Mouse (Mus musculus): ENCODE measurements around the gene Slc22a18. TPM values are rescaled to one million over a fixed set of nuclear protein-coding genes. Genes with fewer than 3 reads are reported as not detected.

Gene Slc22a18
- total and polyA plus RNA-seq, 3 experiments = 5.8 to 19.8 TPM; not detected in 1

- Histone ChIP-seq H3K4me1 (ENCODE audit: control insufficient read depth in 1 of 2, insufficient read depth in 2 of 2, low read length in 2 of 2) (peaks cover 0 to 12% of the 10 kb centered on the region in 2 experiments; a peak in 2 of 4 replicates), H3K4me3 (ENCODE audit: control insufficient read depth in 1 of 2, insufficient read depth in 1 of 2, low read depth in 2 of 2, low read length in 2 of 2) (no peak overlapping the region), H3K27me3 (ENCODE audit: control insufficient read depth in 1 of 2, insufficient read depth in 2 of 2, low read length in 2 of 2) (no peaks in the 10 kb centered on the region), H3K36me3 (ENCODE audit: control insufficient read depth in 1 of 2, insufficient read depth in 2 of 2, low read length in 2 of 2) (peaks cover 0 to 13% of the 10 kb centered on the region in 2 experiments; a peak in 2 of 4 replicates), H3K9me3 (replicated peaks; ENCODE audit: insufficient read depth, low read length) (no peaks in the 10 kb centered on the region), H3K79me2 (ENCODE audit: control insufficient read depth, insufficient read depth, low read length, poor library complexity) (peaks cover 3% of the 10 kb centered on the region; the same call in 1 of the 2 replicates), H3K27ac (ENCODE audit: control insufficient read depth, low read depth, low read length) (no peak overlapping the region), H3K9ac (ENCODE audit: control insufficient read depth, low read depth, low read length, poor library complexity, severe bottlenecking) (no peak overlapping the region)
- TF ChIP-seq MEF2A (IDR thresholded peaks at IDR 0.05; ENCODE audit: extremely low read depth, insufficient replicate concordance, low read depth, low read length, poor library complexity, severe bottlenecking) = no peak
- no peak for TF ChIP-seq MAX (IDR thresholded peaks at IDR 0.05; ENCODE audit: low read length)
- TF ChIP-seq ETS1 (IDR thresholded peaks at IDR 0.05; ENCODE audit: low read depth, low read length) = no peak
- TF ChIP-seq HCFC1 (IDR thresholded peaks at IDR 0.05; ENCODE audit: low read depth, low read length) = no peak
- no peak for TF ChIP-seq ELF1 (IDR thresholded peaks at IDR 0.05; ENCODE audit: low read depth, low read length)
- TF ChIP-seq MYB (IDR thresholded peaks at IDR 0.05; ENCODE audit: low read depth, low read length) = no peak
- no peak for TF ChIP-seq POLR2AphosphoS2 (IDR thresholded peaks at IDR 0.05; ENCODE audit: low read length)
- no peak for TF ChIP-seq MAFK (IDR thresholded peaks at IDR 0.05; ENCODE audit: borderline replicate concordance, low read depth, low read length)
- TF ChIP-seq NRF1 (IDR thresholded peaks at IDR 0.05; ENCODE audit: insufficient read depth, low read depth, low read length, poor library complexity, severe bottlenecking) = no peak
- no peak for TF ChIP-seq NELFE (IDR thresholded peaks at IDR 0.05; ENCODE audit: low read depth, low read length)
- no peak for TF ChIP-seq GATA1 (IDR thresholded peaks at IDR 0.05; ENCODE audit: low read depth, low read length)
- TF ChIP-seq TBP (IDR thresholded peaks at IDR 0.05; ENCODE audit: low read depth, low read length) = no peak
- TF ChIP-seq JUND (IDR thresholded peaks at IDR 0.05; ENCODE audit: low read depth, low read length) = no peak
- no peak for TF ChIP-seq TAL1 (IDR thresholded peaks at IDR 0.05; ENCODE audit: low read length)
- no peak for TF ChIP-seq RAD21 (IDR thresholded peaks at IDR 0.05; ENCODE audit: low read depth, low read length)
- no peak for DNase-seq (ENCODE audit: low read depth, low spot score)
Observed at GRCm38 (mm10) chr7:143460217-143460834, 13.2 kb upstream of the Slc22a18 start.

- Histone ChIP-seq H3K27me3 (ENCODE audit: control insufficient read depth in 1 of 2, insufficient read depth in 2 of 2, low read length in 2 of 2) (no peaks in the 10 kb centered on the region), H3K79me2 (ENCODE audit: control insufficient read depth, insufficient read depth, low read length, poor library complexity) (peaks cover 7% of the 10 kb centered on the region; the same call in 1 of the 2 replicates), H3K9ac (ENCODE audit: control insufficient read depth, low read depth, low read length, poor library complexity, severe bottlenecking) (peak within 1 kb of the TSS; percentile 49), H3K4me3 (ENCODE audit: control insufficient read depth in 1 of 2, insufficient read depth in 1 of 2, low read depth in 2 of 2, low read length in 2 of 2) (peak within 1 kb of the TSS; percentile 19 to 38; a peak in 3 of 4 replicates), H3K27ac (ENCODE audit: control insufficient read depth, low read depth, low read length) (no peak within 1 kb of the TSS), H3K4me1 (ENCODE audit: control insufficient read depth in 1 of 2, insufficient read depth in 2 of 2, low read length in 2 of 2) (peaks cover 0 to 18% of the 10 kb centered on the region in 2 experiments; a peak in 2 of 4 replicates), H3K36me3 (ENCODE audit: control insufficient read depth in 1 of 2, insufficient read depth in 2 of 2, low read length in 2 of 2) (peaks cover 0 to 16% of the 10 kb centered on the region in 2 experiments; a peak in 2 of 4 replicates), H3K9me3 (replicated peaks; ENCODE audit: insufficient read depth, low read length) (no peaks in the 10 kb centered on the region)
- peak; percentile 41; the same call in 1 of the 2 replicates for TF ChIP-seq MAZ (IDR thresholded peaks at IDR 0.05; ENCODE audit: low read depth, low read length)
- peak; percentile 32; the same call in 1 of the 2 replicates for TF ChIP-seq NRF1 (IDR thresholded peaks at IDR 0.05; ENCODE audit: insufficient read depth, low read depth, low read length, poor library complexity, severe bottlenecking)
- no peak for TF ChIP-seq KAT2A (conservative IDR thresholded peaks at IDR 0.05; ENCODE audit: low read depth, low read length)
- TF ChIP-seq SIN3A (IDR thresholded peaks at IDR 0.05; ENCODE audit: low read length) = no peak
- TF ChIP-seq TBP (IDR thresholded peaks at IDR 0.05; ENCODE audit: low read depth, low read length) = peak; percentile 58; the same call in 1 of the 2 replicates
- TF ChIP-seq POLR2A (IDR thresholded peaks at IDR 0.05; ENCODE audit: control insufficient read depth in 1 of 2, insufficient read depth in 1 of 2, low read depth in 1 of 2, low read length in 2 of 2, poor library complexity in 1 of 2) = peak; percentile 61 to 63; a peak in 2 of 4 replicates
- 0 out of 2 replicates have a peak, but pooled peaks have one; percentile 20 for TF ChIP-seq USF1 (IDR thresholded peaks at IDR 0.05; ENCODE audit: low read depth, low read length)
- peak; percentile 90 for DNase-seq (ENCODE audit: low read depth, low spot score)
Observed at GRCm38 (mm10) chr7:143460874-143461273, 12.7 kb upstream of the Slc22a18 start, which contains the start of gene Cdkn1c. Cdkn1c (minus strand) TSS chr7:143461050.
